Mouse (Mus musculus) spleen, postnatal 14 days (tissue): ENCODE data around the gene Ccne1.

Experiments
- DNase-seq, 2 experiments: peaks; one replicate each; pipeline ENCODE4 v3.0.0; 2021 to 2022; ENCODE audit warnings: low spot score in 2 of 2

The Ccne1 gene

DNA sequence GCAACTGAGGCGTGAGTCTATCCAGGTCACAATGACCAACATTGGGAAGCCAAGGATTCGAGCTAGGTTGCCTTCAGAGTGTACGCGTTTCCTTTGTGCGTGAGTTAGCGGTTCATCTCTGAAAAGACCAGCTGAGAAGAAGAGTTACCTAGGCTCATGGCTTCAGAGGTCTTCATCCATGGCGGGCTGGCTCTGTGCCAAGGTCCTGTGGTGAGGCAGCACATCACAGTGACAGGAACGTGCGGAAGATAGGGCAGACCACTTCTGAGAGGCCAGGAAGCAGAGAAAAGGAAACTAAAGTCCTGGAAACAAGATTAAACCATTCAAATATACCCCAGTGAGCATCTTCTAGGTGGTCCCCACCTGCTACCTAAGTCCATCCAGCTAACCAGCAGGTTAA, 53.1 kb downstream of the Ccne1 start:
- no peak for DNase-seq
